Mouse (Mus musculus): Measurements from ENCODE around the gene Ston2. TPM values are rescaled to one million over a fixed set of nuclear protein-coding genes. Genes with fewer than 3 reads are reported as not detected.

The Ston2 gene
- polyA plus RNA-seq, 1 experiment from 2014 or later, result 5.0 TPM

GRCm38 (mm10) chr12:91660640-91661417 lies 127.4 kb downstream of the Ston2 start:
- H3K79me2 ChIP-seq (ENCODE audit: inconsistent target), result no peaks in the 10 kb centered on the region
- 51% methylated on average over 12 of the region's 12 CpGs for WGBS (ENCODE audit: missing documents)
- no peak overlapping the region for H3K4me3 ChIP-seq (ENCODE audit: inconsistent target)
- no peak overlapping the region for H3K27ac ChIP-seq
- H3K36me3 ChIP-seq (ENCODE audit: inconsistent target), result no peaks in the 10 kb centered on the region

DNA sequence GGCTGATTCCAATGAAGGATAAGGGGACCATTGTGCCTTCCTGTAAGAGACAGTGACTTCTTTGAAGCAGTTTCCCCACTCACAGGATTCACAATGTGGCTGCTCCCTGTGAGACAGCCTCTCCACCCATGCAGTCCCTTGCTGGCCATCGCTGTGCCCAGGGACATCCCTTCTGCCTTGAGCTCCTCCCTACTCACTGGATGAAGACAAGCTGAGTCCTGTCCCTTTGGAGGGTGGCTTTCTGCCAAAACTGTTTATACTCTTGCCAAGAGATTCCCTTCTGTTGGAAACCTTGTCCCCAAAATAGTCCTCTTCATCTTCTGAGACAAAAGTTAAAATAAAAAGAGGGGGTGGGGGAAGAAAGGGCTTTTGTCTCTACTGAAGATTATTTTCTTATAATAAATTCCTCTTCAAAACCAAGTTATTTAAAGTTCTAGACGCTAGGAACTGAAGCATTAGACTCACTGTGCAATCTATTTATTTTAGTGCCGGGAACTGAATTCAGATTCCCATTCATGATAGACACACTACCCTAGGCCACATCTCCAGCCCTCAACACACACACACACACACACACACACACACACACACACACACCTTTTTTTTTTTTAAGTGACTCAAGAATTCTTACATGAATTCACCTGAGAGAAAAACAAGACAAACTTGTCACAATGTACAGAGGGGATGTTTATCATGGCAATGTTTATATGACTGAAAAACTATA lies 133.6 kb downstream of the Ston2 start:
- Histone ChIP-seq H3K79me2 (ENCODE audit: inconsistent target) (no peaks in the 10 kb centered on the region), H3K4me3 (ENCODE audit: inconsistent target) (no peak overlapping the region), H3K27ac (no peak overlapping the region), H3K36me3 (ENCODE audit: inconsistent target) (no peaks in the 10 kb centered on the region)
- whole genome bisulfite sequencing (ENCODE audit: missing documents), result 100% methylated on average over 3 of the region's 3 CpGs

- no peaks in the 10 kb centered on the region for H3K79me2 ChIP-seq (ENCODE audit: inconsistent target)
- WGBS (ENCODE audit: missing documents), result 98% methylated on average over 16 of the region's 17 CpGs
- H3K36me3 ChIP-seq (ENCODE audit: inconsistent target), result no peaks in the 10 kb centered on the region
- H3K27ac ChIP-seq, result no peak overlapping the region
- H3K4me3 ChIP-seq (ENCODE audit: inconsistent target), result no peak overlapping the region
Observed at GRCm38 (mm10) chr12:91648426-91648825, 139.8 kb downstream of the Ston2 start.

- WGBS (ENCODE audit: missing documents), result 72% methylated on average over 6 of the region's 6 CpGs
- Histone ChIP-seq H3K27ac (no peak overlapping the region), H3K36me3 (ENCODE audit: inconsistent target) (no peaks in the 10 kb centered on the region), H3K79me2 (ENCODE audit: inconsistent target) (no peaks in the 10 kb centered on the region), H3K4me3 (ENCODE audit: inconsistent target) (no peak overlapping the region)
Observed at GRCm38 (mm10) chr12:91645361-91646123, 142.6 kb downstream of the Ston2 start.

GRCm38 (mm10) chr12:91643221-91643620 lies 145.0 kb downstream of the Ston2 start:
- Histone ChIP-seq H3K79me2 (ENCODE audit: inconsistent target) (no peaks in the 10 kb centered on the region), H3K36me3 (ENCODE audit: inconsistent target) (no peaks in the 10 kb centered on the region), H3K4me3 (ENCODE audit: inconsistent target) (no peak overlapping the region), H3K27ac (no peak overlapping the region)
- 95% methylated on average over 7 of the region's 7 CpGs for WGBS (ENCODE audit: missing documents)

GRCm38 (mm10) chr12:91642426-91643093 lies 145.6 kb downstream of the Ston2 start:
- H3K36me3 ChIP-seq (ENCODE audit: inconsistent target), result no peaks in the 10 kb centered on the region
- H3K4me3 ChIP-seq (ENCODE audit: inconsistent target), result no peak overlapping the region
- H3K79me2 ChIP-seq (ENCODE audit: inconsistent target), result no peaks in the 10 kb centered on the region
- H3K27ac ChIP-seq, result no peak overlapping the region
- 95% methylated on average over 12 of the region's 12 CpGs for WGBS (ENCODE audit: missing documents)

- Histone ChIP-seq H3K27ac (no peak overlapping the region), H3K36me3 (ENCODE audit: inconsistent target) (no peaks in the 10 kb centered on the region), H3K79me2 (ENCODE audit: inconsistent target) (no peaks in the 10 kb centered on the region), H3K4me3 (ENCODE audit: inconsistent target) (no peak overlapping the region)
- 43% methylated on average over 13 of the region's 13 CpGs for WGBS (ENCODE audit: missing documents)
Observed at GRCm38 (mm10) chr12:91641631-91642141, 146.5 kb downstream of the Ston2 start.

- 67% methylated on average over 6 of the region's 7 CpGs for WGBS (ENCODE audit: missing documents)
- H3K79me2 ChIP-seq (ENCODE audit: inconsistent target), result no peaks in the 10 kb centered on the region
- H3K4me3 ChIP-seq (ENCODE audit: inconsistent target), result no peak overlapping the region
- H3K36me3 ChIP-seq (ENCODE audit: inconsistent target), result no peaks in the 10 kb centered on the region
- no peak overlapping the region for H3K27ac ChIP-seq
Observed at GRCm38 (mm10) chr12:91641133-91641532, 147.1 kb downstream of the Ston2 start.

DNA sequence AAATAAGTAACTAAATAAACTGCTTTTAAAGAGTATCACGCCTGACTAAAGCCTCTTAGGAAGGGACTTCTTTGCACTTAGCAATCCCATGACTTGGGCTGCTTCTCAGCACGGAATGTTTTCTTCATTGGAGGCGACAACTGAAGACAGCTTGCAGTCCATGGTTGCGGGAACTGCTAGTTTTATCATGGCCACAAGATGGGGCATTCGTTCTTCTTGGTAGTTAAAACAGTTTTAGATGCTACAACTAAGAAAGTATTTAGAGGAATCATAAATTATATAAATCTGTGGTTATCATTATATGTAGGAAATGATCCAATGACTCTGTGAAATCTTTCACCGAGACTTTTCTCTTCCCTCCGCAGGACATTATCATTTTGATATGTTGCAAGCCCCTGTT lies 147.5 kb downstream of the Ston2 start:
- no peak overlapping the region for H3K4me3 ChIP-seq (ENCODE audit: inconsistent target)
- WGBS (ENCODE audit: missing documents), result 43% methylated on average over 7 of the region's 7 CpGs
- H3K36me3 ChIP-seq (ENCODE audit: inconsistent target), result no peaks in the 10 kb centered on the region
- H3K79me2 ChIP-seq (ENCODE audit: inconsistent target), result no peaks in the 10 kb centered on the region
- H3K27ac ChIP-seq, result no peak overlapping the region

DNA sequence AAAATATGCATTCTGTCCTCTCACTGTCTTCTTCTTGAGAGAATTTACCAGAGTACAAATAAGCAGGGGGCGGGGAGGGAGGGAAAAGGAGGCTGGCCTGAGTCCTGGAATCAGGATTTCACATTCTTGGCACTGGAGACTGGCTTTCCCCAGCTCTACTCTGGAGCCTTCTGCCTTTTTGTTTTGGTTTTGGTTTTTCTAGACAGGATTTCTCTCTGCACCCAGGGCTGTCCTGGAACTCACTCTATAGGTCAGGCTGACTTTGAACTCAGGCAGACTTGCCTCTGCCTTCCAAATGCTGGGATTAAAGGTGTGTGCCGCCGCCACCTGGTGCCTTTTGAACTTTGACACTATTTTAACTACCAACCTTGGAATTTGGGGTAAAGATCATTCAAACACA lies 149.8 kb downstream of the Ston2 start:
- Histone ChIP-seq H3K79me2 (ENCODE audit: inconsistent target) (no peaks in the 10 kb centered on the region), H3K36me3 (ENCODE audit: inconsistent target) (no peaks in the 10 kb centered on the region), H3K4me3 (ENCODE audit: inconsistent target) (no peak overlapping the region), H3K27ac (no peak overlapping the region)
- 98% methylated on average over 3 of the region's 3 CpGs for WGBS (ENCODE audit: missing documents)

DNA sequence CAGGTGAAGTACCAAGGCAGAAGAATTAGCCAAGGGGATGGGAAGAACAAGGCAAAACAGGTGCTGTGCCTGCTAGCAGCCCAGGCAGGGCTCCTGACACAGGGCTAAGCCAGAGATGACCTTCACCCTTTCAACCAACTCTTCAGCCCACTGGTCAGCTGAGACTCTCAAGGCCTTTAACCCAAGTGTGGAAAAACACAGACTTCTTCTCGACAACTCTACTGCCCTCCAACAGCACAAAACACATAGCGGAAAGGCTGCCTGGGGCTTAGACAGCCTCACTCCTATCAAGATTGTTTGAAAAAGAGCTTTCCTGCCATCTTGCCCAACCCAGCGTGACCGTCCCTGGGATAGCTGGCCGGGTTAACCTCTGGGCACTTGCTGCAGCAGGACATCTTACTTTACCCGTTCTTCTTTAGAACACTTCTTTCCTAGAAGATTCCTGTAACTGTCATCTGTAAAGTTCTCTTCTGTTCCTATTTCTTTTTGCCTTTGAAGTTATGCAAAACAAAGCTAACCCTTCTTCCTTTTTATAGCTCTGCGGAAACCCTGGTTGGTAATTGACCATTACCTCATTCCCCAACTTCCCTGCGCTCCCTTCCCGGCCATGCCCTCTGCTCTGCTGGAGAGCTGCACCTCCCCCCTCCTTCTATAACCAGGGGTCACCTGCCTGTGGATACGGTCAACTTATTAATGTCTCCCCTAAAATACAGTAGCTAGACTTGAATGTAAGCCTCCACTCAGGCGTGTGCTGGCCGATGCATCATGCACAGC lies 150.9 kb downstream of the Ston2 start:
- Histone ChIP-seq H3K79me2 (ENCODE audit: inconsistent target) (no peaks in the 10 kb centered on the region), H3K36me3 (ENCODE audit: inconsistent target) (no peaks in the 10 kb centered on the region), H3K4me3 (ENCODE audit: inconsistent target) (no peak overlapping the region), H3K27ac (no peak overlapping the region)
- WGBS (ENCODE audit: missing documents), result 62% methylated on average over 12 of the region's 12 CpGs

GRCm38 (mm10) chr12:91626482-91626881 lies 161.7 kb downstream of the Ston2 start:
- Histone ChIP-seq H3K4me3 (ENCODE audit: inconsistent target) (no peak overlapping the region), H3K79me2 (ENCODE audit: inconsistent target) (no peaks in the 10 kb centered on the region), H3K27ac (no peak overlapping the region), H3K36me3 (ENCODE audit: inconsistent target) (no peaks in the 10 kb centered on the region)
- 89% methylated on average over 5 of the region's 5 CpGs for WGBS (ENCODE audit: missing documents)

GRCm38 (mm10) chr12:91625013-91625412 lies 163.2 kb downstream of the Ston2 start:
- Histone ChIP-seq H3K4me3 (ENCODE audit: inconsistent target) (no peak overlapping the region), H3K79me2 (ENCODE audit: inconsistent target) (no peaks in the 10 kb centered on the region), H3K36me3 (ENCODE audit: inconsistent target) (no peaks in the 10 kb centered on the region), H3K27ac (no peak overlapping the region)
- WGBS (ENCODE audit: missing documents), result 53% methylated on average over 1 of the region's 1 CpGs

DNA sequence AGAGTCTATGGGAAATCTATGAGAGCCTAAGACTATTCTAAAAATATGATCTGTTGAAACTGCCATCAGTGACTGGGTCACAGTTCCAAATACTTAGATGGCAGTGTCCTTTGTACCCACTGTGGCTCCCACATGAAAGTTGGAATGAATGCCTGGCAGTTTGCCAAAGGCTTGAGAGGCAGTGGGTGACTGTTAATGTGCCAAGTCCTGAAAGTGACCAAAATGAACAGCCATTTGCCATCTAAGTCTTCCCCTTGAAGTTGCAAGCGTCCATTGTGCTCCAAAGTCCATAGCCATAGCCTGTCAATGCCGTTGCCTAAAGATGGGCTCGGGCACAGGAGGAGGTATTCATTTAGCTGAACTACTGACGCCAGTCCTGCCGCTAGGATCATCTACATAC lies 178.8 kb downstream of the Ston2 start:
- no peaks in the 10 kb centered on the region for H3K79me2 ChIP-seq (ENCODE audit: inconsistent target)
- WGBS (ENCODE audit: missing documents), result 97% methylated on average over 5 of the region's 5 CpGs
- no peak overlapping the region for H3K4me3 ChIP-seq (ENCODE audit: inconsistent target)
- H3K27ac ChIP-seq, result no peak overlapping the region
- no peaks in the 10 kb centered on the region for H3K36me3 ChIP-seq (ENCODE audit: inconsistent target)
